Mouse (Mus musculus) Patski (cell line): ENCODE measurements around the gene Zdhhc5. TPM values are rescaled to one million over a fixed set of nuclear protein-coding genes. Genes with fewer than 3 reads are reported as not detected.
"Not testable (repeated sequence)": the region's sequence is repeated elsewhere in the genome, so short reads cannot be mapped to it uniquely, and the experiment has no call there.

Experiments
- ATAC-seq: fragments of 100-300 bp; one replicate; pipeline ENCODE4 v1.8.0; 2021
- CTCF ChIA-PET: fragments of 350-600 bp; sonication (Branson Sonifier 250); formaldehyde crosslinking; loops from one replicate; lab custom pipeline; 2022; ENCODE audit warnings: inconsistent platforms; lab: Charles Lee
- POLR2A ChIA-PET: fragments of 350-600 bp; sonication (Branson Sonifier 250); formaldehyde crosslinking; loops from one replicate; lab custom pipeline; 2022; ENCODE audit warnings: antibody characterized with exemption, inconsistent platforms; lab: Charles Lee
- DNase-seq: peaks from one replicate; pipeline ENCODE4 v3.0.0-alpha.2; 2011; ENCODE audit warnings: low read depth, low spot score
- H3K27me3 ChIP-seq: fragments of 371-371 bp; one replicate; pipeline ENCODE4 v1.5.1; 2021
- CTCF ChIP-seq: fragments of 100-300 bp; IDR thresholded peaks from one replicate; pipeline ENCODE4 v1.5.1; 2021
- in situ Hi-C: fragments of 300-500 bp; cut with MboI; formaldehyde crosslinking; loops from 3 replicates; pipeline ENCODE4 v1.11.1; 2018; ENCODE audit warnings: low pct_unique_long_range_greater_than_20kb, mixed read lengths
- polyA plus RNA-seq: library from polyadenylated mRNA; unstranded; gene quantifications from one replicate; pipeline ENCODE4 v1.2.3, GENCODE M21; 2021

Gene Zdhhc5
- polyA plus RNA-seq, 1 experiment from 2014 or later, result 65.0 TPM

GRCm38 (mm10) chr2:84677270-84677967, 37.6 kb downstream of the Zdhhc5 start:
- H3K27me3 ChIP-seq, result no peaks in the 10 kb centered on the region
- peak; percentile 78 for TF ChIP-seq CTCF
- in situ Hi-C loops, result no loop called here
- ChIA-PET POLR2A (interaction anchor here (0.7 to 0.9 kb wide), 2 partner anchors 26 to 44 kb away, joined by 3 read pairs; no protein-coding TSS in a partner anchor), CTCF (interaction anchor here (0.8 to 1.8 kb wide), 4 partner anchors 10 to 198 kb away, joined by 3 to 4 read pairs (median 3); no protein-coding TSS in a partner anchor)
- no peak for DNase-seq
- ATAC-seq, result peak; percentile 45

GRCm38 (mm10) chr2:84671535-84671934, 43.4 kb downstream of the Zdhhc5 start:
- POLR2A ChIA-PET, result interaction anchor here (0.7 kb wide), 1 partner anchor 153 kb away, joined by 3 read pairs; no protein-coding TSS in a partner anchor
- H3K27me3 ChIP-seq, in situ Hi-C loops, ATAC-seq, CTCF ChIA-PET, DNase-seq: not testable (repeated sequence)

GRCm38 (mm10) chr2:84670569-84670933, 44.4 kb downstream of the Zdhhc5 start, which contains the start of gene Selenoh:
Gene Selenoh, minus strand, starts transcription at chr2:84670770.
- DNase-seq, result no peak
- no peak for TF ChIP-seq CTCF
- in situ Hi-C loops, result no loop called here
- CTCF ChIA-PET, result interaction anchor here (1.5 kb wide), 1 partner anchor 14 kb away, joined by 4 read pairs; no protein-coding TSS in a partner anchor
- ATAC-seq, result peak; percentile 57
- POLR2A ChIA-PET, result no interaction called here
- no peaks in the 10 kb centered on the region for H3K27me3 ChIP-seq

- TF ChIP-seq CTCF, result no peak
- CTCF ChIA-PET, result interaction anchor here (1.1 to 2.3 kb wide), 4 partner anchors 9 to 192 kb away, joined by 3 to 6 read pairs (median 4); no protein-coding TSS in a partner anchor
- in situ Hi-C loops, result no loop called here
- H3K27me3 ChIP-seq, result no peaks in the 10 kb centered on the region
- no peak for DNase-seq
- POLR2A ChIA-PET, result no interaction called here
- ATAC-seq, result peak; percentile 52
Observed at GRCm38 (mm10) chr2:84669828-84670568, 45.0 kb downstream of the Zdhhc5 start.

DNA sequence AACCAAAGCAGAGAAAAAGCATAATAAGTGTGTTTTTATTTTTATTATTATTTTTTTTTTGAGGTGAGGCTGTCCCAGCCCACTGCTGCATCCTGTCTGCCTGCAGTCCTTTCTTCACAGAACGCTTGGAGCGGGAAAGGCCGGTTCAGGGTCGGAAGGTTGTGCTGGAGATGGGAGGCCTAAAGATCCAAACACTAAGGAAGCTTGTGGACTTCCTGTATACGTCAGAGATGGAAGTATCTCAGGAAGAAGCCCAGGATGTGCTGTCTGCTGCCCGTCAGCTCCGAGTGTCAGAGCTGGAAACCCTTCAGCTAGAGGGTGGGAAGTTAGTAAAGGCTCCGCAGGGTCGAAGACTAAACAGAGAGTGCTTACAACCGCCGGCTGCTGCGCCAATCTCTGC, 48.9 kb downstream of the Zdhhc5 start:
- no peaks in the 10 kb centered on the region for H3K27me3 ChIP-seq
- no peak for TF ChIP-seq CTCF
- no peak for ATAC-seq
- ChIA-PET CTCF (interaction anchor here (2.7 to 3.3 kb wide), 2 partner anchors 49 to 212 kb away, joined by 7 to 18 read pairs; no protein-coding TSS in a partner anchor), POLR2A (no interaction called here)
- in situ Hi-C loops, result no loop called here
- no peak for DNase-seq

GRCm38 (mm10) chr2:84662866-84663265, 52.1 kb downstream of the Zdhhc5 start:
- no peaks in the 10 kb centered on the region for H3K27me3 ChIP-seq
- TF ChIP-seq CTCF, result peak; percentile 71
- POLR2A ChIA-PET, result no interaction called here
- CTCF ChIA-PET, result interaction anchor here (1.5 to 3.8 kb wide), 3 partner anchors 20 to 56 kb away, joined by 5 to 44 read pairs (median 14); no protein-coding TSS in a partner anchor
- ATAC-seq (no peak), DNase-seq (no peak)
- in situ Hi-C loops, result loop anchor here (5.0 kb wide), 1 partner anchor 181 kb away; no protein-coding TSS in a partner anchor

GRCm38 (mm10) chr2:84660253-84660652, 54.7 kb downstream of the Zdhhc5 start:
- TF ChIP-seq CTCF, result peak; percentile 72
- CTCF ChIA-PET, result interaction anchor here (0.6 to 3.8 kb wide), 14 partner anchors 9 to 203 kb away, joined by 3 to 44 read pairs (median 5); partner anchors contain the start of gene Ctnnd1
- no peaks in the 10 kb centered on the region for H3K27me3 ChIP-seq
- POLR2A ChIA-PET, result no interaction called here
- ATAC-seq, result peak; percentile 85
- DNase-seq, result no peak
- in situ Hi-C loops, result loop anchor here (5.0 kb wide), 1 partner anchor 178 kb away; no protein-coding TSS in a partner anchor

GRCm38 (mm10) chr2:84658806-84659205, 56.2 kb downstream of the Zdhhc5 start, which contains the start of gene Btbd18:
Gene Btbd18, plus strand, starts transcription at chr2:84659079.
- POLR2A ChIA-PET, result no interaction called here
- CTCF ChIA-PET, result no interaction called here
- no peaks in the 10 kb centered on the region for H3K27me3 ChIP-seq
- no peak for TF ChIP-seq CTCF
- ATAC-seq (no peak), DNase-seq (no peak)
- in situ Hi-C loops, result no loop called here

DNA sequence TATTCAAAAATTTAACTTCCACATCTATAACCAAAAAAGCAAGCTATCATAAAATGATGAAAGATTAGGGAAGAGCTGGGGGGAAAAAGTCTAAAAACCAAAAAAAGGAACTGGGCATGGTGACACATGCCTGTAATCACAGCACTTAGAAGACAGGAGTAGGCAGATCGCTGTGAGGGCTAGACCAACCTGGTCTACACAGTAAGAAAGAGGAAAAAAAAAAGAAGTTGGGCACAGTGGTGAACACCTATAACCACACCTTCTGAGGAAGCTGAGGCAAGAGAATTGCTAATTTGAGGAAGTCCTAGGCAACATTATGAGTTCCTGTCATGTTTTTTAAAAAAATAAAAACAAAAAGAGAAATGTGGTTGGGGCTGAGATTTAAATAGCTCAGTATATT, 59.1 kb downstream of the Zdhhc5 start:
- DNase-seq (no peak), ATAC-seq (no peak)
- in situ Hi-C loops, result no loop called here
- ChIA-PET CTCF (interaction anchor here (0.7 to 8.7 kb wide), 6 partner anchors 9 to 201 kb away, joined by 3 to 77 read pairs (median 4); partner anchors contain the start of gene Selenoh), POLR2A (no interaction called here)
- no peak for TF ChIP-seq CTCF
- H3K27me3 ChIP-seq, result no peaks in the 10 kb centered on the region

DNA sequence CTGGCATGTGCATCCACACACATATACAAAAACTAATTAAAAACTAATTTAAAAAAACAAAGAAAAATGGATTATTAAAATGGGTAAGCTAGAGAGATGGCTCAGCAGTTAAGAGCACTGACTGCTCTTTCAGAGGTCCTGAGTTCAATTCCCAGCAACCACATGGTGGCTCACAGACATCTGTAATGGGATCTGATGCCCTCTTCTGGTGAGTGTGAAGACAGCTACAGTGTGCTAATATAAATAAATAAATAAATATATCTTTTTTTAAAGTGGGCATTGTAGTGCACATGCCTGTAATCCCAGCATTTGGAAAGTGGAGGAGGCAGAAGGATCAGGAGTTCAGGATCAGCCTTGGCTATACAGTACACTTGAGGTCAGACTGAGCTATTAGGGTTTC, 61.6 kb downstream of the Zdhhc5 start:
- peak; percentile 70 for TF ChIP-seq CTCF
- in situ Hi-C loops, result loop anchor here (5.0 kb wide), 1 partner anchor 36 kb away; no protein-coding TSS in a partner anchor
- ATAC-seq (no peak), DNase-seq (no peak)
- ChIA-PET CTCF (interaction anchor here (0.7 to 8.7 kb wide), 9 partner anchors 8 to 36 kb away, joined by 3 to 77 read pairs (median 4); no protein-coding TSS in a partner anchor), POLR2A (no interaction called here)
- H3K27me3 ChIP-seq, result no peaks in the 10 kb centered on the region
